Mouse (Mus musculus): ENCODE results near the gene B3gnt3. TPM values are rescaled to one million over a fixed set of nuclear protein-coding genes. Genes with fewer than 3 reads are reported as not detected.

B3gnt3 gene
- polyA plus RNA-seq, 1 experiment = 0.86 TPM

- no peak for TF ChIP-seq POLR2A (IDR thresholded peaks at IDR 0.05; ENCODE audit: extremely low read depth, insufficient read depth, low read length)
- TF ChIP-seq CTCF (IDR thresholded peaks at IDR 0.05; ENCODE audit: extremely low read depth, insufficient read depth, low read length) = no peak
- Histone ChIP-seq H3K27ac (ENCODE audit: insufficient read depth, low read length) (no peak overlapping the region), H3K4me1 (ENCODE audit: control insufficient read depth, insufficient read depth, low read length) (no peaks in the 10 kb centered on the region; the same call in 1 of the 2 replicates), H3K4me3 (ENCODE audit: insufficient read depth, low read length) (no peak overlapping the region)
These were observed 18.8 kb downstream of the B3gnt3 start for GRCm38 (mm10) chr8:71682832-71683231.

GRCm38 (mm10) chr8:71681369-71681915, 20.1 kb downstream of the B3gnt3 start:
- Histone ChIP-seq H3K27ac (ENCODE audit: insufficient read depth, low read length) (no peak overlapping the region), H3K4me3 (ENCODE audit: insufficient read depth, low read length) (no peak overlapping the region)
- TF ChIP-seq POLR2A (IDR thresholded peaks at IDR 0.05; ENCODE audit: extremely low read depth, insufficient read depth, low read length) = no peak
- no peak for TF ChIP-seq CTCF (IDR thresholded peaks at IDR 0.05; ENCODE audit: extremely low read depth, insufficient read depth, low read length)

GRCm38 (mm10) chr8:71680471-71680870, 21.1 kb downstream of the B3gnt3 start:
- Histone ChIP-seq H3K4me3 (ENCODE audit: insufficient read depth, low read length) (no peak overlapping the region), H3K27ac (ENCODE audit: insufficient read depth, low read length) (no peak overlapping the region), H3K4me1 (ENCODE audit: control insufficient read depth, insufficient read depth, low read length) (0 out of 2 replicates have a peak, but pooled peaks cover 2% of the 10 kb centered on the region)
- TF ChIP-seq POLR2A (IDR thresholded peaks at IDR 0.05; ENCODE audit: extremely low read depth, insufficient read depth, low read length) (no peak), CTCF (IDR thresholded peaks at IDR 0.05; ENCODE audit: extremely low read depth, insufficient read depth, low read length) (no peak)

More at GRCm38 (mm10) chr8:71681369-71681915, 20.1 kb downstream of the B3gnt3 start:
- H3K4me1 ChIP-seq (ENCODE audit: control insufficient read depth, insufficient read depth, low read length) = no peaks in the 10 kb centered on the region; the same call in 1 of the 2 replicates

- Histone ChIP-seq H3K4me1 (ENCODE audit: control insufficient read depth, insufficient read depth, low read length) (0 out of 2 replicates have a peak, but pooled peaks cover 3% of the 10 kb centered on the region), H3K27ac (ENCODE audit: insufficient read depth, low read length) (no peak overlapping the region)
- TF ChIP-seq POLR2A (IDR thresholded peaks at IDR 0.05; ENCODE audit: extremely low read depth, insufficient read depth, low read length) (no peak), CTCF (IDR thresholded peaks at IDR 0.05; ENCODE audit: extremely low read depth, insufficient read depth, low read length) (no peak)
These were observed 21.9 kb downstream of the B3gnt3 start for GRCm38 (mm10) chr8:71679550-71680168.

GRCm38 (mm10) chr8:71679116-71679515, 22.5 kb downstream of the B3gnt3 start:
- Histone ChIP-seq H3K4me1 (ENCODE audit: control insufficient read depth, insufficient read depth, low read length) (0 out of 2 replicates have a peak, but pooled peaks cover 3% of the 10 kb centered on the region), H3K4me3 (ENCODE audit: insufficient read depth, low read length) (no peak overlapping the region), H3K27ac (ENCODE audit: insufficient read depth, low read length) (no peak overlapping the region)
- TF ChIP-seq POLR2A (IDR thresholded peaks at IDR 0.05; ENCODE audit: extremely low read depth, insufficient read depth, low read length) (no peak), CTCF (IDR thresholded peaks at IDR 0.05; ENCODE audit: extremely low read depth, insufficient read depth, low read length) (no peak)

More at GRCm38 (mm10) chr8:71679550-71680168, 21.9 kb downstream of the B3gnt3 start:
- H3K4me3 ChIP-seq (ENCODE audit: insufficient read depth, low read length) = no peak overlapping the region

- Histone ChIP-seq H3K4me1 (ENCODE audit: control insufficient read depth, insufficient read depth, low read length) (0 out of 2 replicates have a peak, but pooled peaks cover 3% of the 10 kb centered on the region), H3K4me3 (ENCODE audit: insufficient read depth, low read length) (no peak overlapping the region), H3K27ac (ENCODE audit: insufficient read depth, low read length) (no peak overlapping the region)
- TF ChIP-seq CTCF (IDR thresholded peaks at IDR 0.05; ENCODE audit: extremely low read depth, insufficient read depth, low read length) (no peak), POLR2A (IDR thresholded peaks at IDR 0.05; ENCODE audit: extremely low read depth, insufficient read depth, low read length) (no peak)
These were observed 23.4 kb downstream of the B3gnt3 start for GRCm38 (mm10) chr8:71678216-71678615.

- H3K4me1 ChIP-seq (ENCODE audit: control insufficient read depth, insufficient read depth, low read length) = 0 out of 2 replicates have a peak, but pooled peaks cover 4% of the 10 kb centered on the region
- no peak overlapping the region for H3K4me3 ChIP-seq (ENCODE audit: insufficient read depth, low read length)
- H3K27ac ChIP-seq (ENCODE audit: insufficient read depth, low read length) = no peak overlapping the region
- TF ChIP-seq CTCF (IDR thresholded peaks at IDR 0.05; ENCODE audit: extremely low read depth, insufficient read depth, low read length) (no peak), POLR2A (IDR thresholded peaks at IDR 0.05; ENCODE audit: extremely low read depth, insufficient read depth, low read length) (no peak)
These were observed 24.0 kb downstream of the B3gnt3 start for GRCm38 (mm10) chr8:71677555-71677954.

- TF ChIP-seq CTCF (IDR thresholded peaks at IDR 0.05; ENCODE audit: extremely low read depth, insufficient read depth, low read length) (no peak), POLR2A (IDR thresholded peaks at IDR 0.05; ENCODE audit: extremely low read depth, insufficient read depth, low read length) (no peak)
- Histone ChIP-seq H3K4me3 (ENCODE audit: insufficient read depth, low read length) (peak overlapping the region; percentile 67; the same call in 1 of the 2 replicates), H3K4me1 (ENCODE audit: control insufficient read depth, insufficient read depth, low read length) (peaks cover 4% of the 10 kb centered on the region; the same call in 1 of the 2 replicates), H3K27ac (ENCODE audit: insufficient read depth, low read length) (no peak overlapping the region)
These were observed 24.8 kb downstream of the B3gnt3 start for GRCm38 (mm10) chr8:71676803-71677202.

GRCm38 (mm10) chr8:71676020-71676741, 25.4 kb downstream of the B3gnt3 start, which contains the start of gene Jak3:
TSS of gene Jak3 (plus strand) at chr8:71676296.
- Histone ChIP-seq H3K27ac (ENCODE audit: insufficient read depth, low read length) (peak within 1 kb of the TSS; percentile 60; the same call in 1 of the 2 replicates), H3K4me3 (ENCODE audit: insufficient read depth, low read length) (peak within 1 kb of the TSS; percentile 67), H3K4me1 (ENCODE audit: control insufficient read depth, insufficient read depth, low read length) (peaks cover 4% of the 10 kb centered on the region; the same call in 1 of the 2 replicates)
- TF ChIP-seq CTCF (IDR thresholded peaks at IDR 0.05; ENCODE audit: extremely low read depth, insufficient read depth, low read length) = no peak
- peak; percentile 39; the same call in 1 of the 2 replicates for TF ChIP-seq POLR2A (IDR thresholded peaks at IDR 0.05; ENCODE audit: extremely low read depth, insufficient read depth, low read length)

All from cortical plate, adult 2 months (tissue).